Mouse (Mus musculus) CH12.LX (cell line): ENCODE measurements around the gene 9330182O14Rik. TPM values are rescaled to one million over a fixed set of nuclear protein-coding genes. Genes with fewer than 3 reads are reported as not detected.

Source experiments
- DNase-seq: peaks from one replicate; pipeline ENCODE4 v3.0.0-alpha.2; 2013; ENCODE audit errors: extremely low read depth
- H3K27ac ChIP-seq: 2 replicates; pipeline ENCODE4 v1.5.1; 2012; ENCODE audit warnings: low read depth, mild to moderate bottlenecking, control low read depth, moderate library complexity; ENCODE audit not compliant: insufficient read depth
- H3K27me3 ChIP-seq: replicated peaks from 2 replicates; pipeline ENCODE3; 2012; ENCODE audit warnings: inconsistent platforms
- H3K36me3 ChIP-seq, 2 experiments: replicated peaks in 1 of 2; 2 replicates each; pipeline versions ENCODE3 to v1.6.1; 2012; ENCODE audit warnings: inconsistent platforms in 1 of 2, low read length in 1 of 2, mild to moderate bottlenecking in 1 of 2, mixed read lengths in 1 of 2, moderate library complexity in 1 of 2; ENCODE audit not compliant: control insufficient read depth in 1 of 2, insufficient read depth in 1 of 2
- H3K4me1 ChIP-seq, 2 experiments: 2 replicates each; pipeline ENCODE4 v1.6.1; 2012; ENCODE audit warnings: inconsistent platforms in 1 of 2, moderate library complexity in 1 of 2; ENCODE audit not compliant: insufficient read depth in 2 of 2, control insufficient read depth in 1 of 2
- H3K4me2 ChIP-seq: 2 replicates; pipeline ENCODE4 v1.6.1; 2012; ENCODE audit warnings: low read depth, mild to moderate bottlenecking, control low read depth; ENCODE audit not compliant: poor library complexity, insufficient read depth, severe bottlenecking
- H3K4me3 ChIP-seq, 3 experiments: fragments of 150-350 bp in 1 of 3; sonication (generic) in 1 of 3; replicated peaks in 1 of 3; 2 replicates each; pipeline versions ENCODE3 to v1.5.1; 2011 to 2012; ENCODE audit warnings: low read depth in 2 of 3, low read length in 2 of 3, mild to moderate bottlenecking in 2 of 3, moderate library complexity in 2 of 3, control low read depth in 1 of 3, improper control_type of control experiment in 1 of 3, inconsistent platforms in 1 of 3, mixed read lengths in 1 of 3; ENCODE audit not compliant: poor library complexity in 1 of 3
- H3K79me2 ChIP-seq: replicated peaks from 2 replicates; pipeline ENCODE4 v1.6.1; 2012; ENCODE audit warnings: mild to moderate bottlenecking, moderate library complexity; ENCODE audit not compliant: control insufficient read depth, poor library complexity, insufficient read depth, severe bottlenecking; ENCODE audit errors: extremely low read depth
- H3K9ac ChIP-seq: 2 replicates; pipeline ENCODE4 v1.6.1; 2012; ENCODE audit warnings: low read depth, mild to moderate bottlenecking, control low read depth, moderate library complexity; ENCODE audit not compliant: insufficient read depth
- H3K9me3 ChIP-seq: replicated peaks from 2 replicates; pipeline ENCODE3; 2012; ENCODE audit warnings: low read length, inconsistent platforms, mixed read lengths
- EP300 ChIP-seq: IDR thresholded peaks from 2 replicates; pipeline ENCODE4 v1.6.1; 2011; ENCODE audit warnings: low read length, improper control_type of control experiment
- ETS1 ChIP-seq: conservative IDR thresholded peaks from 2 replicates; pipeline ENCODE4 v1.6.1; 2012; ENCODE audit warnings: low read depth, mild to moderate bottlenecking, inconsistent platforms, low read length, improper control_type of control experiment, moderate library complexity
- GABPA ChIP-seq: IDR thresholded peaks from 2 replicates; pipeline ENCODE4 v1.6.1; 2012; ENCODE audit warnings: low read depth, low read length, improper control_type of control experiment, inconsistent platforms; ENCODE audit not compliant: insufficient replicate concordance
- JUN ChIP-seq: IDR thresholded peaks from 2 replicates; pipeline ENCODE4 v1.6.1; 2011; ENCODE audit warnings: low read depth, mild to moderate bottlenecking, low read length, improper control_type of control experiment, moderate library complexity; ENCODE audit not compliant: insufficient read depth
- KAT2A ChIP-seq: IDR thresholded peaks from 2 replicates; pipeline ENCODE4 v1.6.1; 2012; ENCODE audit warnings: low read length, improper control_type of control experiment, inconsistent platforms; ENCODE audit not compliant: insufficient replicate concordance
- MAZ ChIP-seq: IDR thresholded peaks from 2 replicates; pipeline ENCODE4 v1.6.1; 2012; ENCODE audit warnings: low read depth, mild to moderate bottlenecking, inconsistent platforms, low read length, improper control_type of control experiment, moderate library complexity
- PAX5 ChIP-seq: IDR thresholded peaks from 2 replicates; pipeline ENCODE4 v1.6.1; 2012; ENCODE audit warnings: low read length, inconsistent platforms, mixed read lengths
- POLR2AphosphoS2 ChIP-seq: IDR thresholded peaks from 2 replicates; pipeline ENCODE4 v1.6.1; 2011; ENCODE audit warnings: low read depth, low read length, improper control_type of control experiment
- RAD21 ChIP-seq: IDR thresholded peaks from 2 replicates; pipeline ENCODE4 v1.6.1; 2011; ENCODE audit warnings: low read depth, mild to moderate bottlenecking, low read length, improper control_type of control experiment, moderate library complexity
- TBP ChIP-seq: conservative IDR thresholded peaks from 2 replicates; pipeline ENCODE4 v1.6.1; 2011; ENCODE audit warnings: low read depth, low read length, improper control_type of control experiment
- TCF12 ChIP-seq: IDR thresholded peaks from 2 replicates; pipeline ENCODE4 v1.6.1; 2014; ENCODE audit warnings: low read depth, mild to moderate bottlenecking, inconsistent platforms, low read length, improper control_type of control experiment
- USF2 ChIP-seq: conservative IDR thresholded peaks from 2 replicates; pipeline ENCODE4 v1.6.1; 2011; ENCODE audit warnings: low read depth, low read length, improper control_type of control experiment
- dilution Hi-C: fragments of 300-500 bp; cut with MboI; formaldehyde crosslinking; loops from 2 replicates; pipeline ENCODE4 v1.14.3; 2020; ENCODE audit warnings: low sequenced_read_pairs; ENCODE audit not compliant: extremely low pct_unique_long_range_greater_than_20kb, extremely low pct_ligation_motif_present
- in situ Hi-C: fragments of 300-500 bp; cut with MboI; formaldehyde crosslinking; loops from 3 replicates; pipeline ENCODE4 v1.14.3; 2019; ENCODE audit warnings: low sequenced_read_pairs, low pct_ligation_motif_present, low pct_unique_long_range_greater_than_20kb, mixed read lengths
- polyA plus RNA-seq: library from polyadenylated mRNA; unstranded; fragments of >175 nt; gene quantifications from 2 replicates; pipeline ENCODE4 v1.2.1, GENCODE M21; 2012; ENCODE audit warnings: low read depth; ENCODE audit not compliant: insufficient read length
- total RNA-seq, 2 experiments: library from RNA; depleted of rRNA; stranded (reverse); fragments of 300-350 nt in 1 of 2; fragments of >200 nt in 1 of 2; gene quantifications; 2 replicates each; pipeline ENCODE4 v1.2.3; 2012 to 2014

9330182O14Rik gene
- total and polyA plus RNA-seq, 3 experiments = not detected

- no peaks in the 10 kb centered on the region for H3K27me3 ChIP-seq
- H3K4me2 ChIP-seq = no peak overlapping the region
- H3K79me2 ChIP-seq = no peaks in the 10 kb centered on the region
- no peaks in the 10 kb centered on the region for H3K36me3 ChIP-seq
- no peak overlapping the region for H3K27ac ChIP-seq
- no peaks in the 10 kb centered on the region for H3K4me1 ChIP-seq
- H3K4me3 ChIP-seq = no peak overlapping the region
- no peak overlapping the region for H3K9ac ChIP-seq
- dilution Hi-C loops (no loop called here), in situ Hi-C loops (loop anchor here (25.0 kb wide), 1 partner anchor 870 kb away; no protein-coding TSS in a partner anchor)
- TF ChIP-seq EP300 (no peak), TBP (no peak), MAZ (no peak), USF2 (no peak)
- no peak for DNase-seq
- peaks cover 69% of the 10 kb centered on the region for H3K9me3 ChIP-seq
Observed at GRCm38 (mm10) chr15:40167276-40168139, 33.3 kb downstream of the 9330182O14Rik start.

GRCm38 (mm10) chr15:40168140-40168688, 34.0 kb downstream of the 9330182O14Rik start:
- TF ChIP-seq TCF12 (no peak), GABPA (no peak), ETS1 (no peak), JUN (no peak), MAZ (no peak), USF2 (no peak), POLR2AphosphoS2 (no peak), RAD21 (no peak), KAT2A (no peak), PAX5 (no peak)
- TF ChIP-seq, all 38 proteins: peak for 0
- no peaks in the 10 kb centered on the region for H3K27me3 ChIP-seq
- H3K9me3 ChIP-seq = peaks cover 69% of the 10 kb centered on the region
- no peak overlapping the region for H3K27ac ChIP-seq
- H3K79me2 ChIP-seq = no peaks in the 10 kb centered on the region
- H3K36me3 ChIP-seq = no peaks in the 10 kb centered on the region
- no peaks in the 10 kb centered on the region for H3K4me1 ChIP-seq
- H3K9ac ChIP-seq = no peak overlapping the region
- H3K4me3 ChIP-seq = no peak overlapping the region
- dilution Hi-C loops = no loop called here
- in situ Hi-C loops = loop anchor here (25.0 kb wide), 1 partner anchor 869 kb away; no protein-coding TSS in a partner anchor
- DNase-seq = no peak
- H3K4me2 ChIP-seq = no peak overlapping the region
